Mouse (Mus musculus) CH12.LX (cell line): Measurements from ENCODE around the gene Rbsn.

Experiments used
- CHD2 ChIP-seq: IDR thresholded peaks from 2 replicates; pipeline ENCODE4 v1.6.1; 2011; ENCODE audit warnings: low read length, improper control_type of control experiment
- POLR2A ChIP-seq: IDR thresholded peaks from 2 replicates; pipeline ENCODE4 v1.6.1; 2011; ENCODE audit warnings: low read depth, mild to moderate bottlenecking, improper control_type of control experiment, low read length

DNA sequence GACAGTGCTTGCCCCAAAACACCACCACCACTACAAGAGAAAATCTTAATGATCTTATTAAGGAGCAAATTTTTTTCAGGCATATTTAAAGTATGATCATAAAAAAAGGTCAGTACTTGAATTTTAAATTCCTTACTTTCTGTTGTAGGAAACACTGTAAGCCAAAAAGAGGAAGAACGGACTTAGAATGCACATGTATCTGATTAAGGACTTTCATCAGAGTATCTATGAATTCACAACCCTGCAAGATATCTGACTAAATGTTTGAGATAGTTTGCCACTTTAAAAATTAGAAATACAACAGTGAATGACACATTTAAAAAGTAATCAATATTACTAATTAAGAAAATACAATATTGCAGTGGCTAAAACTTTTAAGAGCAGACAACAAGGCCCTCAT is 38.3 kb downstream of the Rbsn start:
- TF ChIP-seq CHD2 (no peak), POLR2A (no peak)
